Mouse (Mus musculus) urinary bladder, postnatal 10 days (tissue): ENCODE results near the gene Bola1.

ENCODE experiments used
- DNase-seq: peaks from one replicate; pipeline ENCODE4 v3.0.0; 2022; ENCODE audit warnings: low spot score

The Bola1 gene

GRCm38 (mm10) chr3:96151836-96152235 lies 67.7 kb downstream of the Bola1 start:
- DNase-seq: no peak

DNA sequence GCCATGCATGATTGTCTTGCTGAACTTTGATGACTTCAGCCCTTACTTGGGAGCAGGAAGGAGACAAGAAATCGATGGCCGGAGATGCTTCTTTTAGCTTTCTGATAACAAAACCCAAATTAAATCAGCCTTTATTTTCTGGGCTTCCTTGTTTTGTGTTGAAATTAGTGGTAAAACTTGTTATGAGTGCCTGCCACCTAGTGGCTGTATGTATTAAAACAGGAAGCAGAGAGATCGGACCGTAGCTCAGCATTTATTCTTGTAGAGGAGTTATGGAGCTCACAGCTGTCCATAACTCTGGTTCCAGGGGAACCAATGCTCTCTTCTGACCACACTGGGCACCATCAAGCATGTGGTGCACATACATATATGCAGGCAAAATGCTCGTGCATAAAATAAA lies 71.6 kb downstream of the Bola1 start:
- no peak for DNase-seq
